Mouse (Mus musculus): ENCODE data around the gene Zfyve1. TPM values are rescaled to one million over a fixed set of nuclear protein-coding genes. Genes with fewer than 3 reads are reported as not detected.

Gene Zfyve1
- polyA plus RNA-seq, 1 experiment from 2014 or later: 27.5 TPM

DNA sequence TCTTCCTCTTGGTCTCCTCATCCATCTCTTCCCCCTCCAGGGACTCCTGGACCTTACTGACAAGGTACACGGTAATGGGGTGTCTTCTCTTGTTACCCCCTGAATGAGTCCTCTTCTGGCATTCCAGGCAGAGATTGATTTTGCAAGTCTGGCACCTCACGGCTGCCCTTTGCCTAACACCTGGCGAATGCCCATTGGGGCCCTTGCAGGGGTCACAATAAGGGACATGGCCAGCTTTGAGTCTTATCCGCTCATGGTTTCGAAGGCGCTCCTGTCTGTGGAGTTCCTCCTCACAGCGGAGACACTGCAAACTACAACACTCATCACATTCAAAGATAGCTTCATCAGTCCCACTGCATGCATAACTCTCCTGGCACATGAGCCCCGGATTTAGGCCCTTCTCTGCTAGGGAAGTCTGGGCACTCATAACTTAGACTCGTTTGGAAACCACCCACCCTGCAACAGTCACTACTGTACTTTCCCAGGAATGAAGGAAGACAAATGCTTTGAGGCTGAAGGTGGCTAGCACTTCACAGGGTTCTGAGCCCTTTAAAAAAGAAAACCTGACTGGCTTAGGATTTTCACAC, 2.5 kb downstream of the Zfyve1 start:
- Histone ChIP-seq H3K4me2 (ENCODE audit: low read length) (peak overlapping the region; percentile 64; the same call in 1 of the 2 replicates), H3K27me3 (ENCODE audit: control insufficient read depth, insufficient read depth, low read length) (no peaks in the 10 kb centered on the region), H3K4me3 (replicated peaks; ENCODE audit: low read depth, low read length) (no peak overlapping the region), H3K4me1 (ENCODE audit: control insufficient read depth, insufficient read depth, low read length) (peaks cover 23% of the 10 kb centered on the region), H3K9ac (replicated peaks; ENCODE audit: low read length) (no peak overlapping the region), H3K9me3 (ENCODE audit: control insufficient read depth, low read length) (no peaks in the 10 kb centered on the region), H3K36me3 (ENCODE audit: control insufficient read depth, insufficient read depth, low read length) (peaks cover 46% of the 10 kb centered on the region), H3K27ac (replicated peaks; ENCODE audit: low read depth, low read length) (no peak overlapping the region)
- WGBS: 95% methylated on average over 9 of the region's 9 CpGs
- DNase-seq: no peak
- no peak for ATAC-seq (ENCODE audit: low FRiP score, low TSS enrichment)

DNA sequence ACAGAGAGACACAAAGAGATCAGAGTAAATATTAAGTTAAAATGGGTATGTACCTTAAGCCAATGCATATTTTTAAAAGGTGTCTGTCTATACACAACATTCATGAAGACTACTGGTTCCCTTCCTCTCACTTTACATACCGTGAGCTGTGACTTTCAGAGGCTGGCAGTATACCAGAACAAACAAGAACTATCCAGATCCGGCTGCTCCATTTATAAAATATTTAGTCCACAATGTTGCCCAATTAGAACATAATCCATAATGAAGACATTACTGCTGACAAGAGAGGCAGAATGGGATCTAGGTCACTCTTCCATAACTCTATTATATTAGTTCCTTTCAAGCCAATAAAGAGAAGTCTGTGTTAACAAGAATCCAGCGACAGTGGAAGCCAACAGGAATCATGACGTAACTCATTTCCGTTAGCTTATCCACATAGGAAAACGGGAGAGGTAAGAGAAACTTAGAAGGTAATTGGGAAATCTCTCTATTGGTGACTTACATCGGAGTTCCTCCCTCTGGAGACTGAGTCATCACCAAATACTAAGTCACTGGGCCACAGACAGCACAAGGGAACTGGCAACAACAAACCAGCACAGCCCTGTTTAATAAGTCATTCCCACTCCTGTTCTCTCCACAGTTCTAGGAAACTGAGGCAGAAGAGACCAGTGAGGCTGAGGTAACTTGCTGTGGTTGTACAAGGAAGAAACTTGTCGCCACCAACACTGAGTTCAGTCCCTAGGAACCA, 5.1 kb downstream of the Zfyve1 start:
- no peak for ATAC-seq (ENCODE audit: low FRiP score, low TSS enrichment)
- Histone ChIP-seq H3K27ac (replicated peaks; ENCODE audit: low read depth, low read length) (no peak overlapping the region), H3K4me2 (ENCODE audit: low read length) (no peak overlapping the region), H3K36me3 (ENCODE audit: control insufficient read depth, insufficient read depth, low read length) (peaks cover 70% of the 10 kb centered on the region), H3K9me3 (ENCODE audit: control insufficient read depth, low read length) (no peaks in the 10 kb centered on the region), H3K27me3 (ENCODE audit: control insufficient read depth, insufficient read depth, low read length) (no peaks in the 10 kb centered on the region), H3K9ac (replicated peaks; ENCODE audit: low read length) (no peak overlapping the region), H3K4me3 (replicated peaks; ENCODE audit: low read depth, low read length) (no peak overlapping the region), H3K4me1 (ENCODE audit: control insufficient read depth, insufficient read depth, low read length) (peaks cover 23% of the 10 kb centered on the region)
- no peak for DNase-seq
- 91% methylated on average over 8 of the region's 8 CpGs for WGBS

DNA sequence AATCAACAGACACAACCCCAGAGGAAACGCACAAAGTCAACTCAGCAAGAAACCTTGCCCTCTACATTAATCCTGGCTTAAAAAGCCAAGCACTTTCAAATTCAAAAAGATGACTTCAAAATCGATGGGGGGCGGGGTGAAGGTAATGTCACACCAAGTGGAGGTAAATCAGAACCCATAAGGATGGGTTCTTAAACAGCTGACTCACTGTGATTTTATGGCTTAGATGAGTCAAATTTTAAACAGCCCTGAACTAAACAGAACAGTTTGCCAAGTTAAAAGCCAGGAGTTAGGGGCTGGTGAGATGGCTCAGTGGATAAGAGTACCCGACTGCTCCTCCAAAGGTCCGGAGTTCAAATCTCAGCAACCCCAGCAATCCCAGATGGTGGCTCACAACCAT, 10.4 kb downstream of the Zfyve1 start:
- peaks cover 68% of the 10 kb centered on the region for H3K36me3 ChIP-seq (ENCODE audit: control insufficient read depth, insufficient read depth, low read length)
- no peak overlapping the region for H3K9ac ChIP-seq (replicated peaks; ENCODE audit: low read length)
- H3K9me3 ChIP-seq (ENCODE audit: control insufficient read depth, low read length): no peaks in the 10 kb centered on the region
- DNase-seq: no peak
- H3K27ac ChIP-seq (replicated peaks; ENCODE audit: low read depth, low read length): no peak overlapping the region
- H3K4me2 ChIP-seq (ENCODE audit: low read length): no peak overlapping the region
- H3K4me3 ChIP-seq (replicated peaks; ENCODE audit: low read depth, low read length): no peak overlapping the region
- H3K27me3 ChIP-seq (ENCODE audit: control insufficient read depth, insufficient read depth, low read length): no peaks in the 10 kb centered on the region
- WGBS: 91% methylated on average over 5 of the region's 5 CpGs
- no peak for ATAC-seq (ENCODE audit: low FRiP score, low TSS enrichment)
- no peaks in the 10 kb centered on the region for H3K4me1 ChIP-seq (ENCODE audit: control insufficient read depth, insufficient read depth, low read length)

DNA sequence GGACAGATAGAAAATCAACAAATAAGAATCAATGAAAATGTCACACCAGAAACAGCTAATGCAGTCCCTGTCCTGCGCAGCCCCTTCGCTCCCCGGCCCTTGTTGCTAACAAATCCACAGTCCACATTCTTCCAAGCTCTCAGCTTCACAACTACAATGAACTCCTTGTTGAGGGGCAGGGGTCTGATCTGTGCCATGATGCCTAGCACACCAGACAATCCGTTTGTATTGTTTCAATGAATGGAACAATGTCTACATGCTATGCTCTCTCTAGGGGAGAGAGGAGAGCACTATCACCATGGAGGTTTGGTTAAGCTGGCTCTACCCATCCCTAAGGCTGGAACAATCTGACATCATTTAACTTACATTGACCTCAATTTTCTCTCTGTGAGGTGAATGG, 14.3 kb downstream of the Zfyve1 start:
- Histone ChIP-seq H3K4me1 (ENCODE audit: control insufficient read depth, insufficient read depth, low read length) (no peaks in the 10 kb centered on the region), H3K36me3 (ENCODE audit: control insufficient read depth, insufficient read depth, low read length) (peaks cover 42% of the 10 kb centered on the region), H3K27ac (replicated peaks; ENCODE audit: low read depth, low read length) (no peak overlapping the region), H3K4me2 (ENCODE audit: low read length) (no peak overlapping the region), H3K27me3 (ENCODE audit: control insufficient read depth, insufficient read depth, low read length) (no peaks in the 10 kb centered on the region), H3K4me3 (replicated peaks; ENCODE audit: low read depth, low read length) (no peak overlapping the region), H3K9ac (replicated peaks; ENCODE audit: low read length) (no peak overlapping the region), H3K9me3 (ENCODE audit: control insufficient read depth, low read length) (no peaks in the 10 kb centered on the region)
- DNase-seq (no peak), ATAC-seq (ENCODE audit: low FRiP score, low TSS enrichment) (no peak)
- WGBS: 79% methylated on average over 4 of the region's 4 CpGs

DNA sequence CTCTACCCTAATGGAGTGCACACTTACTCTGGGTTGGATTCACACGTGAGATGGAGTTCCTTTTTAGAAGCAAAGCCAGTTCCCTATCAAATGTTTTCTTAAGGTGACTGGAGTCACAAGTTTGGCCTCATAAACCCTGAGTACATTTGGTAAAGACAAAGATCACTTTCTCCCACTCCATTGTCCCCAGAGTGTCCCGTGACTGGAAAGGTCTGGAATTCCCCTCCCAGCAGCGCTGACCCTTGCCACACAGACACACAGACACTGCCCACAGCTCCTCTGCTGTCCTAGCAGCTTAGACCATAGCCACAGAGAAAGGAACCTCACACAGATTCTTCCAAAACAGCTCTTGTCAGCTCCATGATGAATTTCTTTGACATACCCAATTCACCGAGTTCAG, 14.9 kb downstream of the Zfyve1 start:
- Histone ChIP-seq H3K27me3 (ENCODE audit: control insufficient read depth, insufficient read depth, low read length) (no peaks in the 10 kb centered on the region), H3K4me2 (ENCODE audit: low read length) (no peak overlapping the region), H3K9me3 (ENCODE audit: control insufficient read depth, low read length) (no peaks in the 10 kb centered on the region), H3K9ac (replicated peaks; ENCODE audit: low read length) (no peak overlapping the region), H3K27ac (replicated peaks; ENCODE audit: low read depth, low read length) (no peak overlapping the region), H3K36me3 (ENCODE audit: control insufficient read depth, insufficient read depth, low read length) (peaks cover 39% of the 10 kb centered on the region), H3K4me3 (replicated peaks; ENCODE audit: low read depth, low read length) (no peak overlapping the region), H3K4me1 (ENCODE audit: control insufficient read depth, insufficient read depth, low read length) (no peaks in the 10 kb centered on the region)
- no peak for DNase-seq
- 73% methylated on average over 4 of the region's 4 CpGs for whole genome bisulfite sequencing
- no peak for ATAC-seq (ENCODE audit: low FRiP score, low TSS enrichment)

DNA sequence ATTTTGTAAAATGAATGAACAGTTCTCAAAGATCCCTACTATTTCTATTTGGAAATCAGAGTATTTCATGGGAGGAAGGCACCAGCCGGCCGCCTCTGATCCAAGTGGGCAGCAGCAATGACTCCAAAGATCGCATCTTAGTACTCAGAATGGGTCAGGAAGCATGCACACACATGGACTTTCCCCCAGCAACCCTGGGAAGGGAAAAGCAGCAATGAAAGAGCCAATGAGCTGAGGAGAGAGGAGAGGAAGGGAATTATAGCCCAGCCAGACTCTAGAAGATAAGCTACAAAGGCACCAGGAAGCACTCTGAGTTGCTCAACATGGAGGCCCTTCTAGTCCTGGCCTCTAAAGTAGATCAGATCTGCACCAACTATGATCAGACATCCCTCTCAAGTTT, 16.7 kb downstream of the Zfyve1 start:
- no peak overlapping the region for H3K27ac ChIP-seq (replicated peaks; ENCODE audit: low read depth, low read length)
- H3K4me2 ChIP-seq (ENCODE audit: low read length): no peak overlapping the region
- peaks cover 44% of the 10 kb centered on the region for H3K36me3 ChIP-seq (ENCODE audit: control insufficient read depth, insufficient read depth, low read length)
- H3K4me3 ChIP-seq (replicated peaks; ENCODE audit: low read depth, low read length): no peak overlapping the region
- DNase-seq (no peak), ATAC-seq (ENCODE audit: low FRiP score, low TSS enrichment) (no peak)
- WGBS: 89% methylated on average over 3 of the region's 3 CpGs
- no peaks in the 10 kb centered on the region for H3K4me1 ChIP-seq (ENCODE audit: control insufficient read depth, insufficient read depth, low read length)
- no peaks in the 10 kb centered on the region for H3K9me3 ChIP-seq (ENCODE audit: control insufficient read depth, low read length)
- H3K9ac ChIP-seq (replicated peaks; ENCODE audit: low read length): no peak overlapping the region
- no peaks in the 10 kb centered on the region for H3K27me3 ChIP-seq (ENCODE audit: control insufficient read depth, insufficient read depth, low read length)

DNA sequence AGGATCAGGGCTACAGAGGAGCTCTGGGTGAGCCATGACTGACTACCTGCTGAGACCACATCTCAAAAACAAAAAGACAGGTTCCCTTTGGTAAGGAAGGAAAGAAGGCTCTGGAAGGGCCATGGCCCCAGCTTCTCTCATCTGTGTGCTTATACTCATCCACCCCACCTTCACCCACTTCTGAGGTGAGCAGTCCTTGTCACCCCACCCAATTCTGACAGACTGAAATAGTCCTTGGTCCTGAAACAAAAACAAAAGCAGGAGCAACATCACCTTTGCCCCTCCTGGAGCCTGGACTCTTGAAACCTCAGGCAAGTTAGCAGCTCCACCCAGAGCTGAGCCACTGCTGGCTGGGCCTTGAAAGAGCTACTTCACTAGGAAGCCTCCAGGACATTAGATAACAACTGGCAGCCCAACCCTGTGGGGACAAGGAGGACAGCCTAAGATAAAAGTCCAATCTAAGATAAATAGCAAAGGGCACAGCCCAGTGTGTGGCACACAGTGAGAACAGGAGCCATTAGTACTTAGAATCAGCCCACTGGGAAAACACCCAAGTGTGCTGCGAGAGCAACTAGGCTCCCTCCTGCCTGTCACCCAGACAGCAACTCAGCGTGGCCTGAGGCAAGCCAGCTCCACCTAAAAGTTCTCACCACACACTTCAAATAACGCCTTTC, 18.0 kb downstream of the Zfyve1 start:
- DNase-seq (no peak), ATAC-seq (ENCODE audit: low FRiP score, low TSS enrichment) (no peak)
- H3K4me3 ChIP-seq (replicated peaks; ENCODE audit: low read depth, low read length): no peak overlapping the region
- H3K9ac ChIP-seq (replicated peaks; ENCODE audit: low read length): 0 out of 2 replicates have a peak overlapping the region, but pooled peaks have one; percentile 21
- H3K27ac ChIP-seq (replicated peaks; ENCODE audit: low read depth, low read length): no peak overlapping the region
- no peaks in the 10 kb centered on the region for H3K27me3 ChIP-seq (ENCODE audit: control insufficient read depth, insufficient read depth, low read length)
- WGBS: 49% methylated on average over 3 of the region's 3 CpGs
- no peaks in the 10 kb centered on the region for H3K9me3 ChIP-seq (ENCODE audit: control insufficient read depth, low read length)
- peaks cover 49% of the 10 kb centered on the region for H3K36me3 ChIP-seq (ENCODE audit: control insufficient read depth, insufficient read depth, low read length)
- no peak overlapping the region for H3K4me2 ChIP-seq (ENCODE audit: low read length)
- H3K4me1 ChIP-seq (ENCODE audit: control insufficient read depth, insufficient read depth, low read length): no peaks in the 10 kb centered on the region

DNA sequence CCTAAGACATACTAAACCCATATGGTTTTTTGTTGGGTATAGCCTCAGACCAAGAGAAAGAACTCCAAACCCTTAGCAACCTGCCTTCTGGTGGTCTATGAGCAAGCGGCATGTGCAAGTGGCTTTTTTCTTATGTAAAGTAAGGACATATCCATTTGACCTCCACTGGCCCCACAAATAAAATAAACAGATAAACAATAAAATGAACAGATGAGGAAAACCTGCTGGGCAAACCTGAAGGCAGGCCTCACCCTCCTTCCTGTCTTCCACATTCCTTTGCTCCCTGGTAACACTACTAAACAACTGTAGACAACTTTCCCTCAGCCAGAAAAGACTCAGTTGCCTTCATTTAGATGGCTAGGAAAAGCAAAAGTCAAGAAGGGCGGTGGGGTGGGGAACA, 18.7 kb downstream of the Zfyve1 start:
- DNase-seq: no peak
- H3K4me3 ChIP-seq (replicated peaks; ENCODE audit: low read depth, low read length): no peak overlapping the region
- 88% methylated on average over 2 of the region's 2 CpGs for WGBS
- H3K36me3 ChIP-seq (ENCODE audit: control insufficient read depth, insufficient read depth, low read length): peaks cover 49% of the 10 kb centered on the region
- H3K27ac ChIP-seq (replicated peaks; ENCODE audit: low read depth, low read length): no peak overlapping the region
- H3K4me1 ChIP-seq (ENCODE audit: control insufficient read depth, insufficient read depth, low read length): no peaks in the 10 kb centered on the region
- no peaks in the 10 kb centered on the region for H3K9me3 ChIP-seq (ENCODE audit: control insufficient read depth, low read length)
- no peak overlapping the region for H3K4me2 ChIP-seq (ENCODE audit: low read length)
- no peak overlapping the region for H3K9ac ChIP-seq (replicated peaks; ENCODE audit: low read length)
- H3K27me3 ChIP-seq (ENCODE audit: control insufficient read depth, insufficient read depth, low read length): no peaks in the 10 kb centered on the region
- no peak for ATAC-seq (ENCODE audit: low FRiP score, low TSS enrichment)
